Mouse (Mus musculus): ENCODE measurements around the gene Hoxd8. TPM values are rescaled to one million over a fixed set of nuclear protein-coding genes. Genes with fewer than 3 reads are reported as not detected.
A peak's percentile ranks its signal among the peaks of the same experiment; 100 is the strongest.

Hoxd8 gene
- polyA plus RNA-seq, 1 experiment from 2014 or later, result 3.7 TPM

MicroRNAs encoded within 50 kb of the gene (microRNA counts, 519-probe panel; counts per million panel counts)
- microRNA mmu-miR-10b, result 1,753 counts per million, percentile 48 among the panel's probes with 10 or more counts

Small RNAs within 50 kb of the gene (microRNA-seq; reads per million reads assigned to microRNA genes)
- gene Gm44463, result not detected
- gene Mir10b, result 2,061 reads per million, percentile 82 among the genes with 10 or more reads in this experiment

Other genes starting within 250 kb of the Hoxd8 start
- 36.9 and 39.8 TPM in 2 replicates for gene Lnpk, start 125.2 kb upstream of the Hoxd8 start, polyA plus RNA-seq (2015; fragmentation: Nextera tagmentation; extraction: Ambion mirVana)
- gene Evx2, start 45.1 kb upstream of the Hoxd8 start, polyA plus RNA-seq (2015; fragmentation: Nextera tagmentation; extraction: Ambion mirVana), result not detected in 2 replicates
- gene Hoxd13, start 36.3 kb upstream of the Hoxd8 start, polyA plus RNA-seq (2015; fragmentation: Nextera tagmentation; extraction: Ambion mirVana), result not detected in 2 replicates
- not detected in 2 replicates for gene Hoxd12, start 29.6 kb upstream of the Hoxd8 start, polyA plus RNA-seq (2015; fragmentation: Nextera tagmentation; extraction: Ambion mirVana)
- gene Hoxd11, start 25.1 kb upstream of the Hoxd8 start, polyA plus RNA-seq (2015; fragmentation: Nextera tagmentation; extraction: Ambion mirVana), result not detected in 2 replicates
- gene Hoxd10, start 12.7 kb upstream of the Hoxd8 start, polyA plus RNA-seq (2015; fragmentation: Nextera tagmentation; extraction: Ambion mirVana), result 0.14 TPM in 1 of 2 replicates, not detected in the other
- 0.80 and 1.4 TPM in 2 replicates for gene Hoxd9, start 6.9 kb upstream of the Hoxd8 start, polyA plus RNA-seq (2015; fragmentation: Nextera tagmentation; extraction: Ambion mirVana)
- gene Hoxd3, start 7.3 kb downstream of the Hoxd8 start, polyA plus RNA-seq (2015; fragmentation: Nextera tagmentation; extraction: Ambion mirVana), result 1.5 and 3.3 TPM in 2 replicates
- 0.50 TPM in 1 of 2 replicates, not detected in the other for gene Hoxd4, start 7.3 kb downstream of the Hoxd8 start, polyA plus RNA-seq (2015; fragmentation: Nextera tagmentation; extraction: Ambion mirVana)
- 0.18 TPM in 1 of 2 replicates, not detected in the other for gene Gm28230, start 22.1 kb downstream of the Hoxd8 start, polyA plus RNA-seq (2015; fragmentation: Nextera tagmentation; extraction: Ambion mirVana)
- 3.8 and 5.4 TPM in 2 replicates for gene Hoxd1, start 58.4 kb downstream of the Hoxd8 start, polyA plus RNA-seq (2015; fragmentation: Nextera tagmentation; extraction: Ambion mirVana)
- 120 and 131 TPM in 2 replicates for gene Mtx2, start 121.2 kb downstream of the Hoxd8 start, polyA plus RNA-seq (2015; fragmentation: Nextera tagmentation; extraction: Ambion mirVana)